ENCODE assay signal across 13 mouse cellular contexts in the genomic region with DNA sequence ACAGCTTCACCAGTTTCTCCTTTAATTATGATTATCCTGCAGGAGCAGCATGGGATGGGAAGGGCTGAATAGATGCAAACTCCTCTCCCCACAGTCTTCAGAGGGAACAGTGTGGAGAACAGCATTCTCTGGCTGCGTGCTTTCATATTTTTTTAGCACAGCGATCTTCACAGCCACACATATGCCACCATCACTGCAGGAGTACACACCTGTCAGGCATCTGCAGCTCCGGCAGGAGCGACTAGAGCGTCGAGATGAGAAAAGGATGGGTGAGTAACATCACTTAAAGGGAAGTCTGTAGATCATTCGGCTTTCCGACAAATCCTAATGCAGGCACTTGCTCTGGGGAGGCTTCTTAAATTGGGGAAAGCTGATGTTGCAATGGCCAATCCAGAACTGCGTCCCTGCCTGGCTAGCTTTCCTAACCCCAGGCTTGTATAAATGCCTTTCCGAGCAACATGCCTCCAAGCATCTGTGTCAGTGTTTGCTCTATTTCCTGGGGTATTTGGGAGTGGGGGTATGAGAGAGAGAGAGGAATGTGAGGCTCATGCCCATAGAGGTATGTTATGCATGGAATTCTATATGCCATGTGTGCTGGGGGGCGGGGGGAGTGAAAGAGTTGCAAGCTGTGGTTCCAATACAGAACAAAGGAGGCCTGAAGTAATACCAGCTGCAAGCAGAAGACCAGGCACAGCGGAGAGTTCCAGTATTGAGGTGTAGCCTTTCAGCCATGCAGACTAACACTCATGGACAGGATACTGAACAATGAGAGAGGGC.
A peak's percentile ranks its signal among the peaks of the same experiment; 100 is the strongest.
DNase-seq lines count a peak whose midpoint lies in the region; ATAC-seq and TF ChIP-seq lines count a peak whose summit lies in the region.
"Had no signal": no experiment of that assay in that cellular context is flagged by ENCODE, and none has a peak within 500 bp of the region (broad histone marks: within the 10 kb centered on the region; RNA-seq: fewer than 3 reads in every experiment).

No protein-coding gene starts in this region.

- TF ChIP-seq CTCF in intestine, postnatal 0 days (IDR thresholded peaks at IDR 0.05; ENCODE audit: low read depth) = no peak

- H3K9ac ChIP-seq in forebrain, embryonic 14.5 days (ENCODE audit: low read length) = no peak overlapping the region
- 0 out of 2 replicates have a peak overlapping the region, but pooled peaks have one; percentile 15 for H3K9ac ChIP-seq in intestine, embryonic 15.5 days
- no peak overlapping the region for H3K9ac ChIP-seq in intestine, postnatal 0 days (ENCODE audit: low read depth, low read length)
- peak overlapping the region; percentile 27; the same call in 1 of the 2 replicates for H3K9ac ChIP-seq in limb, embryonic 12.5 days (replicated peaks)
- H3K9ac ChIP-seq: neural tube, embryonic 12.5 days had no signal

- no peak for DNase-seq in forebrain, embryonic 10.5 days (ENCODE audit: extremely low spot score, low spot score)
- DNase-seq in forebrain, embryonic 14.5 days (ENCODE audit: low spot score) = no peak
- DNase-seq in embryonic facial prominence, embryonic 10.5 days (ENCODE audit: low spot score) = peak; percentile 72
- no peak for DNase-seq in layer of hippocampus, adult 9-11 months
- no peak for DNase-seq in layer of hippocampus, postnatal 14 days (ENCODE audit: low spot score in 2 of 2)
- DNase-seq: cerebellum, adult 2 months; kidney, adult 2 months; thymus, adult 2 months had no signal

- no peaks in the 10 kb centered on the region for H3K9me3 ChIP-seq in forebrain, embryonic 10.5 days
- H3K9me3 ChIP-seq in forebrain, embryonic 14.5 days (replicated peaks; ENCODE audit: control insufficient read depth, low read length) = no peaks in the 10 kb centered on the region
- H3K9me3 ChIP-seq in intestine, embryonic 15.5 days = no peaks in the 10 kb centered on the region
- no peaks in the 10 kb centered on the region for H3K9me3 ChIP-seq in intestine, postnatal 0 days (ENCODE audit: control insufficient read depth)
- no peaks in the 10 kb centered on the region for H3K9me3 ChIP-seq in embryonic facial prominence, embryonic 10.5 days
- H3K9me3 ChIP-seq in limb, embryonic 12.5 days = no peaks in the 10 kb centered on the region
- H3K9me3 ChIP-seq: neural tube, embryonic 12.5 days had no signal

- peaks cover 96% of the 10 kb centered on the region for H3K4me1 ChIP-seq in forebrain, embryonic 10.5 days
- peaks cover 13% of the 10 kb centered on the region for H3K4me1 ChIP-seq in forebrain, embryonic 14.5 days (ENCODE audit: control insufficient read depth, insufficient read depth, low read length)
- H3K4me1 ChIP-seq in intestine, embryonic 15.5 days (replicated peaks) = peaks cover 21% of the 10 kb centered on the region
- H3K4me1 ChIP-seq in intestine, postnatal 0 days (replicated peaks; ENCODE audit: control insufficient read depth, insufficient read depth, low read length) = no peaks in the 10 kb centered on the region
- peaks cover 76% of the 10 kb centered on the region for H3K4me1 ChIP-seq in embryonic facial prominence, embryonic 10.5 days
- peaks cover 78% of the 10 kb centered on the region for H3K4me1 ChIP-seq in limb, embryonic 12.5 days (replicated peaks)

- 73% methylated on average over 12 of the region's 12 CpGs for WGBS in forebrain, embryonic 10.5 days
- WGBS in forebrain, embryonic 14.5 days = 68% methylated on average over 12 of the region's 12 CpGs
- 62% methylated on average over 12 of the region's 12 CpGs for WGBS in intestine, embryonic 15.5 days
- 77% methylated on average over 12 of the region's 12 CpGs for WGBS in intestine, postnatal 0 days
- 63% methylated on average over 12 of the region's 12 CpGs for WGBS in embryonic facial prominence, embryonic 10.5 days
- 31% methylated on average over 12 of the region's 12 CpGs for WGBS in limb, embryonic 12.5 days

- no peak overlapping the region for H3K4me3 ChIP-seq in forebrain, embryonic 10.5 days
- H3K4me3 ChIP-seq in forebrain, embryonic 14.5 days (ENCODE audit: low read depth, low read length) = no peak overlapping the region
- no peak overlapping the region for H3K4me3 ChIP-seq in intestine, embryonic 15.5 days (replicated peaks)
- H3K4me3 ChIP-seq in intestine, postnatal 0 days (ENCODE audit: low read depth, low read length) = no peak overlapping the region
- H3K4me3 ChIP-seq in embryonic facial prominence, embryonic 10.5 days = no peak overlapping the region
- no peak overlapping the region for H3K4me3 ChIP-seq in limb, embryonic 12.5 days (replicated peaks)
- H3K4me3 ChIP-seq: neural tube, embryonic 12.5 days had no signal

- H3K36me3 ChIP-seq in forebrain, embryonic 10.5 days (replicated peaks) = no peaks in the 10 kb centered on the region
- no peaks in the 10 kb centered on the region for H3K36me3 ChIP-seq in forebrain, embryonic 14.5 days (ENCODE audit: control insufficient read depth, insufficient read depth, low read length)
- no peaks in the 10 kb centered on the region for H3K36me3 ChIP-seq in intestine, embryonic 15.5 days
- H3K36me3 ChIP-seq in intestine, postnatal 0 days (ENCODE audit: control insufficient read depth, insufficient read depth) = no peaks in the 10 kb centered on the region
- H3K36me3 ChIP-seq in embryonic facial prominence, embryonic 10.5 days (replicated peaks) = no peaks in the 10 kb centered on the region
- no peaks in the 10 kb centered on the region for H3K36me3 ChIP-seq in limb, embryonic 12.5 days
- H3K36me3 ChIP-seq: neural tube, embryonic 12.5 days had no signal

- no peak overlapping the region for H3K4me2 ChIP-seq in forebrain, embryonic 14.5 days (ENCODE audit: low read length)
- H3K4me2 ChIP-seq in intestine, embryonic 15.5 days (replicated peaks) = no peak overlapping the region
- H3K4me2 ChIP-seq in intestine, postnatal 0 days (replicated peaks; ENCODE audit: low read depth) = no peak overlapping the region
- H3K4me2 ChIP-seq in limb, embryonic 12.5 days = peak overlapping the region; percentile 17; the same call in 1 of the 2 replicates
- H3K4me2 ChIP-seq: neural tube, embryonic 12.5 days had no signal

- no peak for ATAC-seq in forebrain, embryonic 14.5 days
- no peak for ATAC-seq in intestine, embryonic 15.5 days
- ATAC-seq in intestine, postnatal 0 days = no peak
- ATAC-seq in limb, embryonic 12.5 days (ENCODE audit: insufficient number of reproducible peaks, insufficient read depth, low FRiP score, low TSS enrichment, low read depth) = peak; percentile 77

- H3K27ac ChIP-seq in forebrain, embryonic 10.5 days = peak overlapping the region; percentile 77
- H3K27ac ChIP-seq in forebrain, embryonic 14.5 days (ENCODE audit: low read depth, low read length) = no peak overlapping the region
- H3K27ac ChIP-seq in intestine, embryonic 15.5 days = no peak overlapping the region
- no peak overlapping the region for H3K27ac ChIP-seq in intestine, postnatal 0 days (ENCODE audit: low read depth, low read length)
- peak overlapping the region; percentile 81 for H3K27ac ChIP-seq in embryonic facial prominence, embryonic 10.5 days (replicated peaks)
- H3K27ac ChIP-seq in limb, embryonic 12.5 days = peak overlapping the region; percentile 92
- H3K27ac ChIP-seq: macrophage; neural tube, embryonic 12.5 days had no signal

- H3K27me3 ChIP-seq in forebrain, embryonic 10.5 days (ENCODE audit: poor library complexity, severe bottlenecking) = no peaks in the 10 kb centered on the region
- no peaks in the 10 kb centered on the region for H3K27me3 ChIP-seq in forebrain, embryonic 14.5 days (replicated peaks; ENCODE audit: control insufficient read depth, insufficient read depth, low read length)
- no peaks in the 10 kb centered on the region for H3K27me3 ChIP-seq in intestine, embryonic 15.5 days (replicated peaks)
- no peaks in the 10 kb centered on the region for H3K27me3 ChIP-seq in intestine, postnatal 0 days (replicated peaks; ENCODE audit: control insufficient read depth, insufficient read depth, low read length)
- no peaks in the 10 kb centered on the region for H3K27me3 ChIP-seq in embryonic facial prominence, embryonic 10.5 days (replicated peaks; ENCODE audit: low read depth, poor library complexity, severe bottlenecking)
- H3K27me3 ChIP-seq in limb, embryonic 12.5 days = no peaks in the 10 kb centered on the region
- H3K27me3 ChIP-seq: neural tube, embryonic 12.5 days had no signal

Comparison
In these comparisons a context has a peak if more than half of its experiments do, and no peak if none do; other contexts are left out.
1. H3K27ac ChIP-seq: peak in forebrain, embryonic 10.5 days (single experiment), embryonic facial prominence, embryonic 10.5 days (single experiment) and limb, embryonic 12.5 days (single experiment); none in forebrain, embryonic 14.5 days (single experiment), intestine, embryonic 15.5 days (single experiment) and intestine, postnatal 0 days (single experiment).
2. H3K9ac ChIP-seq: peak in intestine, embryonic 15.5 days (single experiment) and limb, embryonic 12.5 days (single experiment); none in forebrain, embryonic 14.5 days (single experiment) and intestine, postnatal 0 days (single experiment).